Mouse (Mus musculus): ENCODE data around the gene Garnl3. TPM values are rescaled to one million over a fixed set of nuclear protein-coding genes. Genes with fewer than 3 reads are reported as not detected.

Gene Garnl3
- polyA plus RNA-seq, 1 experiment from 2014 or later: 11.7 TPM

DNA sequence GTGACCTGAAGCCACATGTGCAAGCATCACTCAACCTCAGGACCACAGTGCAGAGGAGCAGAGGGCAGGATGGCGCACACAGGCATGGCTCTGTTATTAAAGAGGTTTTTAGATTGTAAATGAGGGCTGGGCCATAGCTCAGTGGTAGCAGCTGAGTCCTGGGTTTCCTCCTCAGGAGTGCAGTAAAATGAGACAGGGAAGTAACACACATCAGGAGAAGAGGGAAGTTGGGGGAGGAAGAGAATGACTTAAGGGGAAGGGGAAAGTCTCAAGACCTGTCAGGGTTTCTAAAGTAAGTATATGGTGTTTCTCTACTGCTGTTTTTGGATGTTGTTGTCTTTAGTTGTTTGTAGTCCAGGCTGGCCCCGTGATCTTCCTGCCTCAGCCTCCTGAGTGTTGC is 7.0 kb upstream of the Garnl3 start:
- Histone ChIP-seq H3K36me3 (no peaks in the 10 kb centered on the region), H3K9me3 (no peaks in the 10 kb centered on the region), H3K4me2 (replicated peaks) (no peak overlapping the region), H3K9ac (no peak overlapping the region), H3K27ac (no peak overlapping the region), H3K4me3 (replicated peaks) (no peak overlapping the region), H3K4me1 (replicated peaks) (no peaks in the 10 kb centered on the region), H3K27me3 (replicated peaks) (no peaks in the 10 kb centered on the region)
- no peak for ATAC-seq
- WGBS: 81% methylated on average over 2 of the region's 2 CpGs

DNA sequence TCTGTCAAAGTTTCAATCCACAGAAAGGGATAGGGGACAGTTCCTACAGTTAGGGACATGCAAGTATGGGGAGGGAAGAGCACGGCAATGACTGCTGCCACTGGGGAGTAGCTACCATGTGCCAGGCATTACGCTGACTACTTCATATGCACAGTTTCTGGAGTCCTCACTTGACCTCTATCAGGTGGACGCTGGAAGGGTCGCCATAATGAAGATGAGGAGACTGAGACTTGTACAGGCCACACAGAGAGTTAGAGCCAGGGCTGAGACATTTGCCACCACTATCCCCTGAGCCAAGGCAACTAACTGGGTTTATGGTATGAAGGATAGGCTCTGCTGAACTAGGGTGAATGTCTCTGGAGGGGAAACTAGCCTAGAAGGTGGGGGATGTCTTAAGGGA is 6.3 kb upstream of the Garnl3 start:
- no peak for ATAC-seq
- peaks cover 1% of the 10 kb centered on the region; the same call in 1 of the 2 replicates for H3K27me3 ChIP-seq (replicated peaks)
- H3K36me3 ChIP-seq: no peaks in the 10 kb centered on the region
- 92% methylated on average over 4 of the region's 4 CpGs for WGBS
- no peak overlapping the region for H3K9ac ChIP-seq
- no peak overlapping the region for H3K27ac ChIP-seq
- H3K4me1 ChIP-seq (replicated peaks): no peaks in the 10 kb centered on the region
- no peak overlapping the region for H3K4me2 ChIP-seq (replicated peaks)
- H3K9me3 ChIP-seq: no peaks in the 10 kb centered on the region
- H3K4me3 ChIP-seq (replicated peaks): no peak overlapping the region

- ATAC-seq: no peak
- H3K27ac ChIP-seq: no peak overlapping the region
- WGBS: 89% methylated on average over 9 of the region's 9 CpGs
- H3K4me3 ChIP-seq (replicated peaks): no peak overlapping the region
- no peaks in the 10 kb centered on the region for H3K9me3 ChIP-seq
- no peak overlapping the region for H3K4me2 ChIP-seq (replicated peaks)
- no peaks in the 10 kb centered on the region for H3K4me1 ChIP-seq (replicated peaks)
- peaks cover 6% of the 10 kb centered on the region; the same call in 1 of the 2 replicates for H3K27me3 ChIP-seq (replicated peaks)
- no peaks in the 10 kb centered on the region for H3K36me3 ChIP-seq
- H3K9ac ChIP-seq: no peak overlapping the region
Observed at GRCm38 (mm10) chr2:33137244-33137643, 5.8 kb upstream of the Garnl3 start.

DNA sequence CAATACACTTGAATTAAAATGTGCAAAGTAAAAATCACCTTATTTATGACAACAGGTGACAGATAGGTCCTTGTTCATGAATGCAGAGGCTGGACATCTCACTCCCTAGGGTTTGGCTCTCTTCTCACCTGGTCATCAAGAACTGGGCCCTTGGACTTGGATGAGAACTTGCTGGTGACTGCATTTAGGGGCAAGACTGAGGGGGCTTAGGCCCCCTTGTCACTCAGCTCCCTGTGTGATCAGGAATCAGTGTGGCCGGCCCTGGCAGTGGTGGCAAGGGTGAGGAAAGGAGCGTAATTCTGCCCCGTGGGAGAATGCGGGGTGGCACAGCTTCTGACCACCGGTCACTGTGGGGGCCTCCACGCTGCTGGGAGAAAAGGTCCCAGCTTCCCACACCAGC is 4.9 kb upstream of the Garnl3 start:
- H3K4me2 ChIP-seq (replicated peaks): no peak overlapping the region
- H3K4me3 ChIP-seq (replicated peaks): no peak overlapping the region
- H3K27ac ChIP-seq: no peak overlapping the region
- WGBS: 91% methylated on average over 6 of the region's 6 CpGs
- peaks cover 8% of the 10 kb centered on the region; the same call in 1 of the 2 replicates for H3K27me3 ChIP-seq (replicated peaks)
- H3K4me1 ChIP-seq (replicated peaks): peaks cover 4% of the 10 kb centered on the region
- ATAC-seq: no peak
- no peaks in the 10 kb centered on the region for H3K36me3 ChIP-seq
- H3K9ac ChIP-seq: no peak overlapping the region
- no peaks in the 10 kb centered on the region for H3K9me3 ChIP-seq

DNA sequence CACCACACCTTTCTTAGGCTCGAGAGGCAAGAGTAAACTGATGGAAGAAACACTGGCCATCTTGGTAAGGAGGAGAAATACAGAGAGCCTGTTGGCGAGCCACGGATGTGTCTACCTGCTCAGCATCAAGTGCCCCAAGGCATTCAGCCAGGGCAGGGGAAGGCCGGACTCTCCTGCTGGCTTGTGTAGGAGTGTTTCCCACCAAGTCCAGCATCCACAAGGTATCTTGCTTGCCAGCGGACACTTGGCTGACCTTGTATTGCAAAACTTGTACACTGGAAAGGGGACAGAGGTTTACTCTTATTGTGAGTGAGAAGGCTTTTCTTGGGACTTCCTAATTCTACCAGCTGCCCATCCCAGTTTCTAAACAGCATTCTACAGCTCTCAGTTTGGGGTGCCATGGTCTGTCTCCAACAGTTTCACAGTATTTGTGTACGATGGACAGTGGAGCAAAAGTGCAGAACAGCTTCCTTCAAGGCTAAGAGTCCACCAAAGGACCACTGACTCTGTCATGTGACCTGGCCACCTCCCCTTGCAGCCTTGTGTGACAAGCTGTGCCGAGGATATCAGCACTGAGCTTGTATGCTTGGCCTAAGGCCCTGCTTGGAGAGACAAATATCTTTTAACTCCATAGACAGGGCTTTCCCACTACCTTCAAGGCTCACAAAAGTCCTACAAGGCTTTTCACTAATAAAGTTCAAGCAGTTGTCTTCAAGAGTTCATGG is 3.5 kb upstream of the Garnl3 start:
- Histone ChIP-seq H3K4me2 (replicated peaks) (no peak overlapping the region), H3K4me1 (replicated peaks) (peaks cover 6% of the 10 kb centered on the region), H3K27me3 (replicated peaks) (peaks cover 8% of the 10 kb centered on the region; the same call in 1 of the 2 replicates), H3K9me3 (no peaks in the 10 kb centered on the region), H3K9ac (no peak overlapping the region), H3K4me3 (replicated peaks) (no peak overlapping the region), H3K27ac (no peak overlapping the region), H3K36me3 (no peaks in the 10 kb centered on the region)
- 74% methylated on average over 7 of the region's 7 CpGs for WGBS
- ATAC-seq: no peak

DNA sequence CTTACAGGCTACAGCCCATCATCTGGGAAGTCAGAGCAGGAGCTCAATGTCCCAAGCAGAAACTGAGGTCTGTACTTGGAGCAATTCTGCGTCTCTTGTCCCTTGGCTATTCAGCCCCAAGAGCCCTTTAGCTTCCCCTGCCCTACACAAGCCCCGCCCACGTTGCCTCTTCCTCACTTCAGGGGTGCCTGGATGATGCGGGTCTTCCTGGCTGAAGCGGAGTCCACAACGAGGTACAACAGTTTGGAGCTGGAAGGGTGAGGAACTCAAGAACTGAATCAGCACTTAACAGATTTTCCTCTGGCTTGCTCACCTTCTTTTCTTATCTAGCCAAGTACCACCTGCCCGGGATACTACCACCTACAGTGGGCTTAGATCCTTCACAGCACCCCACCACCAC is 852 bp upstream of the Garnl3 start:
- H3K4me2 ChIP-seq (replicated peaks): no peak overlapping the region; the same call in 1 of the 2 replicates
- 7% methylated on average over 7 of the region's 7 CpGs for WGBS
- ATAC-seq: no peak

GRCm38 (mm10) chr2:33130526-33131483 is 649 bp downstream of the Garnl3 start:
- ATAC-seq: peak; percentile 95
- under 1% methylated on average over 53 of the region's 55 CpGs for WGBS
- H3K4me3 ChIP-seq (replicated peaks): peak overlapping the region; percentile 61

More for the DNA sequence above, 852 bp upstream of the Garnl3 start:
- peaks cover 8% of the 10 kb centered on the region; the same call in 1 of the 2 replicates for H3K27me3 ChIP-seq (replicated peaks)
- H3K27ac ChIP-seq: no peak overlapping the region
- H3K9ac ChIP-seq: no peak overlapping the region
- no peak overlapping the region for H3K4me3 ChIP-seq (replicated peaks)
- H3K36me3 ChIP-seq: no peaks in the 10 kb centered on the region
- no peaks in the 10 kb centered on the region for H3K9me3 ChIP-seq
- H3K4me1 ChIP-seq (replicated peaks): peaks cover 11% of the 10 kb centered on the region

DNA sequence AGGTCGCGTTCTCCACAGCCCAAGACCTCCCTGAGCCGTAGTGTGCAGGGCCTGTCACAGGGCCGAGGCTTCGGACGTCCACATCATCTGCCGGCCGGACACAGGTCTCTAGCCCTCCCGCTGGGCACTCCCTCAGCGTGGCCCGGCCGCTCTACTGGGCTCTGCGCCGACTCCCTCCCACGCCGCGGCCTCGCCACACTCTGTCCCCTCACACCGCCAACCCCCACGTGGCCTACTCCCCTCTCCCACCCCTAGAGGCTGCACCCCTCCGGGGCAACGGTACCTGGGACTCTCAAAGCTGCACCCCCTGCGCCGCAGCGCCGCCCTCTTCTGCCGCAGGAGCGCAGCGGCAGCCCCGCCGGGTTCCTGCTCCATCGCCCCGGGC is 1.3 kb downstream of the Garnl3 start:
- Histone ChIP-seq H3K9me3 (no peaks in the 10 kb centered on the region), H3K9ac (peak overlapping the region; percentile 64), H3K36me3 (no peaks in the 10 kb centered on the region), H3K27ac (peak overlapping the region; percentile 10; the same call in 1 of the 2 replicates), H3K4me2 (replicated peaks) (peak overlapping the region; percentile 89), H3K4me1 (replicated peaks) (peaks cover 11% of the 10 kb centered on the region), H3K27me3 (replicated peaks) (peaks cover 8% of the 10 kb centered on the region; the same call in 1 of the 2 replicates), H3K4me3 (replicated peaks) (peak overlapping the region; percentile 61)
- WGBS: under 1% methylated on average over 33 of the region's 33 CpGs
- no peak; the same call in none of the 2 replicates for ATAC-seq

More at GRCm38 (mm10) chr2:33130526-33131483, 649 bp downstream of the Garnl3 start:
- H3K4me2 ChIP-seq (replicated peaks): peak overlapping the region; percentile 89
- H3K9me3 ChIP-seq: no peaks in the 10 kb centered on the region
- H3K9ac ChIP-seq: peak overlapping the region; percentile 64
- peaks cover 11% of the 10 kb centered on the region for H3K4me1 ChIP-seq (replicated peaks)
- peaks cover 8% of the 10 kb centered on the region; the same call in 1 of the 2 replicates for H3K27me3 ChIP-seq (replicated peaks)
- H3K36me3 ChIP-seq: no peaks in the 10 kb centered on the region
- peak overlapping the region; percentile 64 for H3K27ac ChIP-seq

DNA sequence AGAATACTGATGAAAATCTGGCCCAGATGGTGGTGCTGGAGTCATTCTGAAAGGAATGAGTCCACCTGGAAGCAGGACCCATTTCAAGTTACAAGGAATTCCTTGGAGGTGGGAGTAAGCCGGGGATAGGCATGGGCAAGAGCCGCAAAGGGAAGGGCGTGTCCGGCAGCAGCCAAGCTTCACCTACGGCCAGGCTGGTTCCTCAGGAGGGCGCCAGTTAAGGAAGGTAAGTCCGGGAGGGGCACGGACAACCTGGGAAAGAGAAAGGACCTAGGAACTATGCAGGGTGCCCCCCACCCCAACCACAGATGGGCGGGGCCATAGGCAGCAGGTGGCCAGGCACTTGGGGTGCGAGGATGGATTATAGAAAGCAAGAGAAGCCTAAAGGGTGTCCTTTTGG is 1.8 kb downstream of the Garnl3 start:
- Histone ChIP-seq H3K4me1 (replicated peaks) (peaks cover 11% of the 10 kb centered on the region), H3K4me2 (replicated peaks) (peak overlapping the region; percentile 89), H3K27me3 (replicated peaks) (peaks cover 8% of the 10 kb centered on the region; the same call in 1 of the 2 replicates), H3K9me3 (no peaks in the 10 kb centered on the region), H3K4me3 (replicated peaks) (peak overlapping the region; percentile 61), H3K9ac (peak overlapping the region; percentile 64), H3K27ac (no peak overlapping the region), H3K36me3 (no peaks in the 10 kb centered on the region)
- 3% methylated on average over 10 of the region's 10 CpGs for WGBS
- ATAC-seq: no peak

- WGBS: 73% methylated on average over 2 of the region's 2 CpGs
Observed at GRCm38 (mm10) chr2:33129005-33129404, 2.4 kb downstream of the Garnl3 start.

GRCm38 (mm10) chr2:33127271-33127670 is 4.2 kb downstream of the Garnl3 start:
- ATAC-seq: no peak
- no peak overlapping the region for H3K9ac ChIP-seq
- H3K4me2 ChIP-seq (replicated peaks): no peak overlapping the region
- H3K4me3 ChIP-seq (replicated peaks): no peak overlapping the region
- H3K27ac ChIP-seq: no peak overlapping the region
- no peaks in the 10 kb centered on the region for H3K36me3 ChIP-seq
- H3K27me3 ChIP-seq (replicated peaks): peaks cover 1% of the 10 kb centered on the region; the same call in 1 of the 2 replicates
- no peaks in the 10 kb centered on the region for H3K9me3 ChIP-seq
- peaks cover 11% of the 10 kb centered on the region for H3K4me1 ChIP-seq (replicated peaks)
- WGBS: 64% methylated on average over 2 of the region's 2 CpGs

More at GRCm38 (mm10) chr2:33129005-33129404, 2.4 kb downstream of the Garnl3 start:
- H3K9ac ChIP-seq: no peak overlapping the region
- H3K4me3 ChIP-seq (replicated peaks): 0 out of 2 replicates have a peak overlapping the region, but pooled peaks have one; percentile 61
- ATAC-seq: no peak
- H3K27me3 ChIP-seq (replicated peaks): peaks cover 8% of the 10 kb centered on the region; the same call in 1 of the 2 replicates
- H3K27ac ChIP-seq: no peak overlapping the region
- peak overlapping the region; percentile 89 for H3K4me2 ChIP-seq (replicated peaks)
- H3K36me3 ChIP-seq: no peaks in the 10 kb centered on the region
- peaks cover 11% of the 10 kb centered on the region for H3K4me1 ChIP-seq (replicated peaks)
- H3K9me3 ChIP-seq: no peaks in the 10 kb centered on the region

GRCm38 (mm10) chr2:33122856-33123255 is 8.6 kb downstream of the Garnl3 start:
- Histone ChIP-seq H3K27me3 (replicated peaks) (no peaks in the 10 kb centered on the region), H3K27ac (no peak overlapping the region), H3K9ac (no peak overlapping the region), H3K4me1 (replicated peaks) (no peaks in the 10 kb centered on the region), H3K4me2 (replicated peaks) (no peak overlapping the region), H3K9me3 (no peaks in the 10 kb centered on the region), H3K36me3 (no peaks in the 10 kb centered on the region), H3K4me3 (replicated peaks) (no peak overlapping the region)
- no peak for ATAC-seq
- 78% methylated on average over 6 of the region's 6 CpGs for WGBS
